Mouse (Mus musculus): Measurements from ENCODE around the gene Shkbp1.

Gene Shkbp1

GRCm38 (mm10) chr7:27366082-27366844, 10.4 kb upstream of the Shkbp1 start:
- DNase-seq (ENCODE audit: low spot score in 2 of 2) = no peak

- DNase-seq (ENCODE audit: low spot score in 2 of 2) = no peak
These were observed 8.6 kb upstream of the Shkbp1 start for GRCm38 (mm10) chr7:27364379-27364778.

DNA sequence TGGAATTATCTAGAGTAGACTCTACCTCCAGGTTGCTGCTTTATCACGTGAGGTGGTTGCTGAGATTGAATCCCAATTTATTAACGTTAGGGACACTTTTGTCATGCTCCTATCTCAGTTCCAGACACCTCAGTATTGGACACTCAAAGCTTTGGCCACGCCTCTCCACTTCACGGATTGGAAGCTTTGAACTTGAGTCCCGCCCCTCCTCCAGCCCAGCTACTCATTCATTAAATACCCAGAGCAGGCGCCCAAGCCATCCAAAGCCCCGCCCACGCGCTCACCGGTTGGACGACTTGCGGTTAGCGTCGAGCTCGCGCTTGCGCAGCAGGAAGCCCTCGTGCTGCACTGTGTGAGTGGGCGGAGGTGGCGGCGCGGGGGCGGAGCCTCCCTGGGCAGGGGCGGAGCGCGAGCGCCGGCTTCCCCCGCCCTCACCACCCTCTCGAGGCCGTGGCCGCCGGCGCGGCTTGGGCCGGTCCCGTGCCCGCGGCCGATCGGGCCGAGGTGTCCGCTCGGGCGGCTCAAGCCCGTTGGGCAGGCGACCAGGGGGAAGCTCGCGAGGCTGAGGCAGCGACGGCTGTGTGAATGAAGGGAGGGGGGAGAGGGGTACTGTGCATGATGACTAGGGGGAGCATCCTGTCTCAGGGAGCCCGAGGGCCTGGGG, 5.6 kb upstream of the Shkbp1 start:
- peak; percentile 96 to 99 for DNase-seq (ENCODE audit: low spot score in 2 of 2)

GRCm38 (mm10) chr7:27360749-27361148, 4.9 kb upstream of the Shkbp1 start:
- DNase-seq (ENCODE audit: low spot score in 2 of 2) = no peak

DNA sequence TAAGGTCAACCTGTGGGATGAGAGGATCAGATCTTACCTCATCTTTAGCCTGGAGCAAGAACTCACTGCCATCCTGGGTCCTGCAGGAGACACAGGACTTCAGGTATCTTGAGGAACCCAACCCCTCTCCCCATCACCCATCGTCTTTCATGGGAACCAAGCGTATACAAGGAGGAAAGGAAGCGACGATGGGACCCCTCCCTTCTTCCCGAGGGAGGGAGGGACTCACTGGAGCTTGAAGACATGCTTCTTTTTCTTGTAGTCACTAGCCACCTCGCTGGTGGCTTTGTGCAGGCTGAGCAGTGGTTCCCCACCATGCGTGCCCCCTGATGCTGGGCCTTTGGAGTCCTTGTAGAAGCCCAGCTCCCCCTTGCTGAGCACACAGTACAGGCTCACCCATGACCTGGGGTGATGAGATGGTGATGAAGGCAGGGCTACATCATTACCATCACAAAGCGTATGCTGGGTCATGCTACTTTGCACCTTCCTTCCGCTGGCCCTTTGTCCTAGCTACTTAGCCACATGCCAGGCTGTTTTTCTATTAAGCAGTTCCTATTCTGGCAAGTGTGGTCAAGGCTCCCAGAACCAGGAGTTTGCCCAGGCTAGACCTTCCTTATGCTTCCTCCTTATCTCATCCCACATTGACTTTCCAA, 4.0 kb upstream of the Shkbp1 start:
- no peak for DNase-seq (ENCODE audit: low spot score in 2 of 2)

- no peak for DNase-seq (ENCODE audit: low spot score in 2 of 2)
These were observed 3.3 kb upstream of the Shkbp1 start for GRCm38 (mm10) chr7:27359162-27359561.

- no peak for DNase-seq (ENCODE audit: low spot score in 2 of 2)
These were observed 1.8 kb upstream of the Shkbp1 start for GRCm38 (mm10) chr7:27357595-27357978.

GRCm38 (mm10) chr7:27356861-27357594, 1.2 kb upstream of the Shkbp1 start, which contains the start of gene Gm20479:
Gene Gm20479 (minus strand): TSS chr7:27357419.
- no peak for DNase-seq (ENCODE audit: low spot score in 2 of 2)

- DNase-seq (ENCODE audit: low spot score in 2 of 2) = no peak
These were observed 429 bp upstream of the Shkbp1 start for GRCm38 (mm10) chr7:27356248-27356647.

GRCm38 (mm10) chr7:27355261-27355660, 558 bp downstream of the Shkbp1 start:
- DNase-seq (ENCODE audit: low spot score in 2 of 2) = no peak

DNA sequence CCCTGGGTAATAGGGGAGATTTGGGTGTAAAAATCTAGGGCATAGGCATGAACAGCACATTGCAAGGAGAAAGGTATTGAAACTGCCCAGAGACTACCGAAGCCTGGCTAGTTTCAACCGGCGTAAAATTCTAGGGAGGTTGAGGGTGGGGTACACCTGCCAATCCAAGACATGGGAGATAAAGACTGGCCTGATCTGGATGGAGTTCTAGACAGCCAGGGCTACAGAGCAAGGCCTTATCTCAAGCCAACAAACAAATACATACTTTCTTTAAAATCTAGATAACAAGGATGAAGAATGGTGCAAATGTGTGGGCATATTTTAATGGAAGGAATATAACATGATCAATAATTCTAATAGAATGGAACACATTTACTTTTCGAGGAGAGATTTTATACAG, 1.0 kb downstream of the Shkbp1 start:
- DNase-seq (ENCODE audit: low spot score in 2 of 2) = no peak

DNA sequence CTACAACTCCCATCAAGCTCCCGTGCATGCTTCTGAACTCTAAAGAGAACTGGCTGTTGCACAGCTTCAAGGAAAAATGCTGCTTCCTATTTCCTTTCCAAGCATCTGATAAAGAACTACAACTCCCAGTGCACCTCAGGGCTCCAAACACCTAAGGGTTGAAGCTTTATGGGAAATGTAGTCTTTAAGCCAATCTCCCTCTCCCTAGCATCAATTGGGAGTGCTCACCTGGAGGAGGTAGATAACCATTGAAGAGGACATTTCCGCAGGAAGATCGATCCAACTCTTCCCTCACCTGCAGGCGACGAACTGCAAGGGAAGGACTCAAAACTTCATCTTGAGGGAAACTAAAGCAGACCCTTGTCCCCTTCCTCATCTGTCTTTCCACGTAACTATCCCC, 1.7 kb downstream of the Shkbp1 start:
- DNase-seq (ENCODE audit: low spot score in 2 of 2) = no peak

- DNase-seq (ENCODE audit: low spot score in 2 of 2) = no peak
These were observed 10.4 kb downstream of the Shkbp1 start for GRCm38 (mm10) chr7:27345444-27345843.

GRCm38 (mm10) chr7:27342595-27342994, 13.2 kb downstream of the Shkbp1 start:
- DNase-seq (ENCODE audit: low spot score in 2 of 2) = no peak

GRCm38 (mm10) chr7:27339519-27339918, 16.3 kb downstream of the Shkbp1 start:
- DNase-seq (ENCODE audit: low spot score in 2 of 2) = no peak

DNA sequence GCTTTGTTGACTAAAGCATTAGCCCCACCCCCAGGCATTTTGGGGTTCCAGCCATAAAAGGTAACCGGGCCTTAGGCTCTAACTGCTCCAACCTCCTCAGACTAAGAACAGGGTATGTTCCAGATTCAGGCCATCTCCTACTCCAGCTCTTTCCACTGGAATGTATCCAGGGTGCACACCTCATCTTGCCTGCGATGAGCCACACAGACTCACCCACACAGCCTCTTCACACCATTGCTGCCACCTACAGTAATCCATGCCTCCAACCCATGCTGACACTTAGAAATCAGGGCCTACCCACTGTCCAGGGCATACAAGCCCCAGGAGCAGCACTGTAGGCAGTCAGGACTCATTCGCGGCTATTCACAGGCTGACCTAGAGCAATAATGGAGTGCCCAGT, 16.7 kb downstream of the Shkbp1 start:
- no peak for DNase-seq (ENCODE audit: low spot score in 2 of 2)

GRCm38 (mm10) chr7:27337175-27337853, 18.5 kb downstream of the Shkbp1 start, which contains the start of gene Ltbp4:
Gene Ltbp4 (minus strand): TSS chr7:27337692.
- DNase-seq (ENCODE audit: low spot score in 2 of 2) = no peak

- peak; percentile 91 to 93 for DNase-seq (ENCODE audit: low spot score in 2 of 2)
These were observed 19.6 kb downstream of the Shkbp1 start for GRCm38 (mm10) chr7:27335928-27336823.

- no peak for DNase-seq (ENCODE audit: low spot score in 2 of 2)
These were observed 20.7 kb downstream of the Shkbp1 start for GRCm38 (mm10) chr7:27335011-27335720.

All from cerebellum, postnatal 4 days (tissue).